Mouse (Mus musculus) left cerebral cortex, adult 11 months (tissue): ENCODE measurements around the gene Matn1.

ENCODE experiments used
- DNase-seq: peaks from one replicate; pipeline ENCODE4 v3.0.0; 2022; ENCODE audit warnings: low spot score

Matn1 gene

GRCm38 (mm10) chr4:130984416-130985182 lies 40.4 kb downstream of the Matn1 start:
- DNase-seq = no peak

- no peak for DNase-seq
These were observed 42.9 kb downstream of the Matn1 start for GRCm38 (mm10) chr4:130987046-130987445.

- no peak for DNase-seq
These were observed 44.1 kb downstream of the Matn1 start for GRCm38 (mm10) chr4:130988219-130988839.

GRCm38 (mm10) chr4:130989146-130989545 lies 45.0 kb downstream of the Matn1 start:
- no peak for DNase-seq

- no peak for DNase-seq
These were observed 46.8 kb downstream of the Matn1 start for GRCm38 (mm10) chr4:130990966-130991365.

GRCm38 (mm10) chr4:130994556-130994955 lies 50.4 kb downstream of the Matn1 start:
- no peak for DNase-seq

GRCm38 (mm10) chr4:130999744-131000527 lies 55.8 kb downstream of the Matn1 start:
- DNase-seq = no peak

GRCm38 (mm10) chr4:131000614-131001178 lies 56.5 kb downstream of the Matn1 start:
- DNase-seq = no peak
